Mouse (Mus musculus): ENCODE measurements around the gene Coro2a. TPM values are rescaled to one million over a fixed set of nuclear protein-coding genes. Genes with fewer than 3 reads are reported as not detected.

The Coro2a gene
- polyA plus RNA-seq, 1 experiment: 299 TPM

DNA sequence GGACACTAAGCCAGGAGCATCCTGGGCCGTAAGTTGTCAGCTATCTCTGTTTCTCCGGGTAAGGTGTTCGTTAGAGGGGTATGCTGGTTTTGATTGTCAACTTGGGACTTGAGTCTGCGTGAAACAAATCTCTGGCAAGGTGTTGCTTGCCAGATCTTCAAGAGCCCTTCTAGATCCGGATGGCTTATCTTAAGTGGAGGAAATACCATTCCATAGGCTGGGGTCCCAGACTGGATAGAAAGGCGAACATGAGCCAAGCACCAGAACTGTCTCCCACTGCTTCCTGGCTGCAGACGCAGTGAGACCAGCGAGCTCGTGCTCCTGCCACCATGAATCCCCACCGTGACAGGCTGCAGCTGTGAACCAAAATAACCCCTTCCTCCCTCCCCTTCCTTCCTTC, 80.5 kb downstream of the Coro2a start:
- TF ChIP-seq GATA1 (IDR thresholded peaks at IDR 0.05; ENCODE audit: low read length): no peak

DNA sequence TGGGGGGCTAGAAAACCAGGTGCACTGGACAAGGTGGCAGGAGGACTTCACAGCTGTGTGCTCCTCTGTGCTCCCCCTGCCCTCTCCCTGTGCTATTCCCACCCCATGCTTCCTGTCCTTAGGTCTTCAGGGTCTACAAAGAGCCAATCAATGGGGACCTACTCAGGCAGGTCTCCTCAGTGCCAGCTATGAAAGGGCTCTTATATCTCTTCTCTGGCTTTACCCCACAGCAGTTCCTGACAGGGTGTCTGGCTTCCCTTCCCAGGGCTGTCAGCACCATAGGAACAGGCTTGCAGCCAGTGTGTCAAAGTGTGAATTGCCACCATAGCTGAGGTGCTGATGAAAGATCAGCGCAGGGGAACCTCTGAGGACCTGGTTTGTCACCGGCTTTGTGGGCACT, 81.5 kb downstream of the Coro2a start:
- TF ChIP-seq GATA1 (IDR thresholded peaks at IDR 0.05; ENCODE audit: low read length): no peak

DNA sequence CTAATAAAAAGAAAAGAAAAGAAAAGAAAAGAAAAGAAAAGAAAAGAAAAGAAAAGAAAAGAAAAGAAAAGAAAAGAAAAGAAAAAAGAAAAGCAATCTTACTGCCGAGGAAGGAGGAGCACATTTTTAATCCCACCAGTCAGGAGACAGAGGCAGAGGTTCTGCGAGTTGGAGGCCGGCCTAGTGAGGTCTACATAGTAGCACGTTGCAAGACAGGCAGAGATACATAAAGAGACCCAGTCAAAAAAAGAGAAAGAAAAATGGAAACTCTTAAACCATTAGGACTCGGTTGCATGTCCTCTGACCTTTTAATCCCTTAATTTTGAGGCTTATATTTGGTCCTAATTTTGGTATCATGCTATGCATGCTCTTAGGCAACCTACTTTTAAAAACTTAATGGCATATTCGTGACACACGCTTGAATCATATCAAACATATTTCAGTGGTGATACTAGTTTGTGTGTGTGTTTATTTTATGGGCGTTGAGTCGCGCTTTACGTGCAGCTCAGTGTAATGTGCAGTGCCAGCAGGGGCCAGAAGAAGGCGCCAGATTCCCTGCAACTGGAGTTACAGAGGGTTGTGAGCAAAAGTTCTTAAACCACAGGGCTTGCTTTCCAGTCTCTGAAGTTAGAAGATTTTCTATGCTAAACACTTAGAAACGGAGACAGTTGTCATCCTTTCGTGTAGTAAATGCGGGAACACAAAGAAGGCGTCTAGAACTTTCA, 94.1 kb downstream of the Coro2a start:
- no peak for TF ChIP-seq GATA1 (IDR thresholded peaks at IDR 0.05; ENCODE audit: low read length)

DNA sequence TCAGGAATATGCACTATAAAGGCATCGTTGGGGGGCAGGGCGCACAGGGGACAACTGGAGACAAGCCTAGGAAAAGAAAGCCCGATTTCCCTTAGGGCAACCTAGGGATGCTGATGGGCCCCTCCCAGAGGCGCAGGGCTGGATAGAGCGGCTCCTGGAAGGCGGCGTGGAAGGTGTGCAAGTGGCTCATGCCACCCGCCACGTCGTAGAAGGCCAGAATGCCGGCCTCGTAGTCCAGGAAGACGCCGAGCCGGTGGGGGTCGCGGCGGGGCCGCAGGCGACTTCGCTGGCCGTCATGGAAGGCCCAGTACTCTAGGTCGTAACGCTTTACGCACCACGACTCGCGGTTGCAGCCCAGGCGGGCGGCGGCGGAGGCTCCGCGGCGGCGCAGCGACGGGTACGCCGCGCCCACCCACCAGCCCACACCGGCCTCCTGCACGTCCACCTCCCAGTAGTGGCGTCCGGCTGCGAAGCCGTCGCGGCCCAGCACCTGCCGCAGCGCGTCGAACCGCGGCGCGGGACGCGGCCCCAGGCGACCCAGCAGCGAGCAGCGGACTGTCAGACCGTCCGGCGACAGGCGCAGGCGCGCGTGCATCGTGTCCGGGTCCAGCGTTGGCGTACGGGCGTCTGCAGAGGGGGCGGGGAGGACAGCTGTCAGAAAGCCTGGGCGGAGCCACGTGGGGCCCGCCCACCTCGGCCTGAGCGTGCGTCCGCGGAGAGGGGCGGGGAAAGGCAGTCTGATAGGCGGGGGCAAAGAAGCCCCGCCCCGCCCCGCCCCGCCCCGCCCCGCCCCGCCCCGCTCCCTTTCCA, 95.0 kb downstream of the Coro2a start:
- no peak for TF ChIP-seq GATA1 (IDR thresholded peaks at IDR 0.05; ENCODE audit: low read length)

DNA sequence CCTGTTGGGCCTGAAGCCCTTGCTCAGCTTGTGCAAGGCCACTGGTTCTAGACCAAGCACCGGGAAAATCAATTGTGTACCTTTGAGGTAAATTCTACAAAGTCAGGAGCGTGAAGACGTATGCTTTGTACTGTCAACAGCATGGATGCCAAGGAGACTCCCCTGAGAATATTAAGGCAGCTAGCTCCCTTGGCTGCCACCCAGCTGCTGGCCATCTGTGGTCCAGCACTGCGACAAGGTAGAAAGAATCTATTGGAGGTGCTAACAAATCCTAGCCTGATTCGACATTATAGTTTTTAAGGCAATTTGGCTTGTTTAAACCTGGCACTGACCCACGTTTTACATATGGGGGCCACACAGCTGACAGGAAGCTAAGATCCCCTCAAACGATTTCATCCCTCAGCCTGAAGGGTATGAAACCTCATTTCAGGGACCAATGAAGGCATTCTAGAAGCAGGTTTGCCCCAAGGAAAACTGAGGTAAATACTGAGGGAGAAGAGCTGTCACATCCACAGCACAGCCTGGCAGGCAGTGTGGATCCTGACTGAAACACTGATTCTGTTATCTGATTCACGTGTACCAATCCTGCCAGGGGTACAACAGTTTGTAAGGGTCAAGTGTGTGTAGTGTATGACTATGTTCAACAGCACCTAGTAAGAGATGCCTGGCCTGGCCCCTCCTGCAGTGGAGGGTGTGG, 96.5 kb downstream of the Coro2a start:
- TF ChIP-seq GATA1 (IDR thresholded peaks at IDR 0.05; ENCODE audit: low read length): no peak

DNA sequence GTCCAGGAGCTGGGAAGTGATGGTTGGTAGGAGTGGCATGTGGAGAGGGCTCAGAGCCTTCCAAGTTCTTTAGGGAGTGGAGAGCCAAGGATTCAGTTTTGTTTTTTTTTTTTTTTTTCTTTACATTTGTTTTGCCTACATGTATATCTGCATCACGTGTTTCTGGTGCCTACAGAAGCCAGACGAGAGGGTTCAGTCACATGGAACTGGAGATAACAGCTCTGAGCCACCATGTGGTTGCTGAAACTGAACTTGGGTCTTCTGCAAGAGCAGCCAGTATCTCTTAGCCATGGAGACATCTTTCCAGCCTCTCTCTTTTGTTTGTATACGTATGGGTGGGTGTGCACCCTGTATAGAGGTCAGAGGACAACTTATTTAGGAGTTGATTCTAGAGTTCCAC, 98.1 kb downstream of the Coro2a start:
- TF ChIP-seq GATA1 (IDR thresholded peaks at IDR 0.05; ENCODE audit: low read length): peak; percentile 8

DNA sequence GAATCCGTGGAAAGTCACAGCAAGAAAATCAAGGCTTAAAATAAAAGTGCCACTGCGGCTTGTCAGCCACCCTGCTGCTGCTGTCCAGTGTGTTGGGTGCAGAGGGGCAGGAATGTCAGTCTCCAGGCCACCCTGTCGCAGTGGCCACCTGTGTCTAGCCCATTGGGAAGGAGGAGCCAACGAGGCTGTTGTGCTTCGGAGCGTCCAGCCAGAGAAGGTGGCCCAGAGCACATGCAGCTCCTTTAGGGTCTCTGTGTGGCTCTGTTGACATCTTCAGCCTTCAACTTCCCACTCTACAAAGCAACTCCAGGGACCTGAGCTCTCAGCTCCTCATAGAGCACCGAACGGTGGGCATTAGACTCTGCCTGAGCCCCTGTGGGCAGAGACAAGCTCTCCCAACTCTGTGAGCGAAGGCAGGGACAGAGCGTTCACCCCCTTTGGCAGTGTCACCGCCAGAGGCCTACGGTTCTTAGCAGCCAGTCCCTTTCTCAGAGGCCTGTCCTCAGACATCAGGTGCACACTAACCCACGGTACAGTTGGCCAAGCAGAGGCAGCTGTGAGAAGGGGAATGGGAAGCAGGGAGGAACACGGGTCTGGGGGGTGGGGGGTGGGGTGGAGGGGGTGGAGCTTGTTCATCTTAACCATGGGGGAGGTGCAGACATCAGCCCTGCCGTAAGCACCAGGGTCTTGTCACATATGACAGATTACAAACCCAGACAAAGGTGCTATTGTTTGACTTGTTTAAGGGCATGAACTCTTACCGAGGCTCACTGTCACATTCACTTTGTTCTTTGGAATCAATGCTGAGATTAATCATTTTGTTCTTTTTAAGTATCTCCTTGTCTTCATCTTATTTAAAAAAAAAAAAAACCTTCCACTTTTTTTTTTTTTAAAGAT, 99.1 kb downstream of the Coro2a start:
- TF ChIP-seq GATA1 (IDR thresholded peaks at IDR 0.05; ENCODE audit: low read length): no peak

DNA sequence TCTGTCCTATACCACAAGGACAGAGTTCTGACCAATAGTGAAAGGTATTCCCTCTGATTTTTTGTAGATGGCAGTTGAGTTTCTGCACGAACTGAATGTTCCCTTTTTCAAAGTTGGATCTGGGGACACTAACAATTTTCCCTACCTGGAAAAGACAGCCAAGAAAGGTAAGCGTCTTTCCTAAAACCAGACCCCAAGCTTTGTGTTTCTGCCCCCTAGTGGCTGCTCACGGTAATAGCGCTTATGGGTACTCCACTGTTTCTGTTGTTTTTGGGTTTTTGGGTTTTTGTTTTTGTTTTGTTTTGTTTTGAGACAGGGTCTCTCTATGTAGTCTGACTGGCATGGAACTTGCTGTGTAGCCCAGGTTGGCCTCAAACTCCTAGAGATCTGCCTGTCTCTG, 103.0 kb downstream of the Coro2a start:
- no peak for TF ChIP-seq GATA1 (IDR thresholded peaks at IDR 0.05; ENCODE audit: low read length)

DNA sequence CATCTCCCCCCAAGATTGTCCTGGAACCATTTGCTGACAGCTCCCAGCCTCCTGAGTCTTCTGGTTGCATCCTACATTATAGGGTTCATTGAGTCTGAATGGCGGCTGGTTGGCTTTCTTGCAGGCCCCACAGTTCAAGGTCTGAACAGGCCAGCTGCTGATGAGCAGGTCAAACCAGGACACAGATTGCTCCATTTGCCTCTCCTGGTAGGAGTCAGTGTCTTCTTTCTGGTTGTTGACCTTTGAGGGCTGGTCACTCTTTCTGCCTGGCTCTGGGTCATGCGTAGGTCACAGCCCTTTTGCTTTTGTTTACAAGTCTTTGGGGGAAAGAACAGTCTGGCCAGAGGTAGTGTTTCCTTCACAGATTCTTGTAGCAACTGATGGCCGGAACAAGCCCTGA, 103.5 kb downstream of the Coro2a start:
- TF ChIP-seq GATA1 (IDR thresholded peaks at IDR 0.05; ENCODE audit: low read length): no peak

DNA sequence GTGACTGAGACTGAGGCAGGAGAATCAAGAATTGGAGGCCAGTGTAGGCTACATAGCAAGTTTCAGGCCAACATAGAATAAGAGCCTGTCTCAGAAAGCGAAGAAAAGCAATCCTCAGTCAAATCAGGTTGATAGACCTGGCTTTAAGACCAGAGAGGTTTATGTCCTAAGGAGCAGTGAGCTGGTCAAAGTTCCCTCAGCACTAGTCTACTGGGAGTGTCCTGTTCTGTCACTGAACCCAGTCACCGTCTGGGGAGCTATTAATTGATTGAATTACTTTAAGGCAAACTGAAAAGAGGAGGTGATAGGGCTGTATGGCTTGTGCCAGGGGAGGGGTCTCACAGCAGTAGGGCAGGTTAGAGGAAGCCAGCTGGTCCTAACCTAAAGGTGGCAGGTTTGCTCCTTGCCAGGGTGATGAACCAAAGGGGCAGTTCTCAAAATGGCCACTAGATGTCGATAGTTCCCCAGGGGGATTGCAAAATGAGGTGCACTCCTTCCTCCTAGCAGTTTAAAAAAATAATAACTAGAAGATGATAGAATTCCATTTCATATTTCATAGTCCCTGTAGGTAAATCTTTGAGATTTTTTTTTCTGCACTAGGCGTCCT, 104.6 kb downstream of the Coro2a start:
- TF ChIP-seq GATA1 (IDR thresholded peaks at IDR 0.05; ENCODE audit: low read length): no peak

DNA sequence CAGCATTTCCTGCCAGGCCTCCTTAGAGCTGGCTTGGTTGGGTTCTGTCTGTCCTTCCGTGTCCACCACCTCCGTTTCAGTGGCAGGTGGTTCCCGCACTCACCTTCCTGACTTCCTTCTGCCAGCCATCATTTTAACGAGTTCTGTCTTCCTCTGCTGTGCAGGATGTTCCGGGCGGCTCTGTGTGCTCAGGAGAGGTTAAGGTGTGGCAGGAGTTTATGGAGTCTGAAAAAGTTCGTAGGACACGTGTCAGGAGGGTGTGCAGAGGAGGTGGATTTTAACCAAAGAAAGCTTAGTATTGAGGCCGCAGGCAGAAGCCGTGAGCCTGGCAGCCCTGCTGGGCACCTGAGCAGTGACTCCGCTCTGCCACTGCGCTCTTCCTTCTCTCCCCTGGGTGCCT, 106.5 kb downstream of the Coro2a start:
- TF ChIP-seq GATA1 (IDR thresholded peaks at IDR 0.05; ENCODE audit: low read length): no peak

DNA sequence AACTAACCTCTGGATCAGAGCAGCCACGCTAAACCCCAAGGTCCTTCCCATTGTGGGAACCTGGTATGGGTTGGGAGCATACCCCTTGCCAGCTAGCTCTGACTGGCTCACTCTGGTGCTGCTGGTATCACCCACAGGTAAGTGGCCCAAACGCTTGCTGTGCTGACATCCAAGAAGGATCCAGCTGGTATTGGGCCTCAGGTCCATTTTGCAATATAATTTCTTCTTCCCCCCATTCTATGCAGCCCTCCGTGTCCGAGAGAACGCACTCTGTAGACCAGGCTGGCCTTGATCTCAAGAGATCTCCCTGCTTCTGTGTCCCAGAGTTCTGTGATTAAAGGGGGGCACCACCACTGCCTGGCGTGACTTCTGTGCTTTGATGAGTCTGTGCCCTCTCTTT, 108.9 kb downstream of the Coro2a start:
- no peak for TF ChIP-seq GATA1 (IDR thresholded peaks at IDR 0.05; ENCODE audit: low read length)

DNA sequence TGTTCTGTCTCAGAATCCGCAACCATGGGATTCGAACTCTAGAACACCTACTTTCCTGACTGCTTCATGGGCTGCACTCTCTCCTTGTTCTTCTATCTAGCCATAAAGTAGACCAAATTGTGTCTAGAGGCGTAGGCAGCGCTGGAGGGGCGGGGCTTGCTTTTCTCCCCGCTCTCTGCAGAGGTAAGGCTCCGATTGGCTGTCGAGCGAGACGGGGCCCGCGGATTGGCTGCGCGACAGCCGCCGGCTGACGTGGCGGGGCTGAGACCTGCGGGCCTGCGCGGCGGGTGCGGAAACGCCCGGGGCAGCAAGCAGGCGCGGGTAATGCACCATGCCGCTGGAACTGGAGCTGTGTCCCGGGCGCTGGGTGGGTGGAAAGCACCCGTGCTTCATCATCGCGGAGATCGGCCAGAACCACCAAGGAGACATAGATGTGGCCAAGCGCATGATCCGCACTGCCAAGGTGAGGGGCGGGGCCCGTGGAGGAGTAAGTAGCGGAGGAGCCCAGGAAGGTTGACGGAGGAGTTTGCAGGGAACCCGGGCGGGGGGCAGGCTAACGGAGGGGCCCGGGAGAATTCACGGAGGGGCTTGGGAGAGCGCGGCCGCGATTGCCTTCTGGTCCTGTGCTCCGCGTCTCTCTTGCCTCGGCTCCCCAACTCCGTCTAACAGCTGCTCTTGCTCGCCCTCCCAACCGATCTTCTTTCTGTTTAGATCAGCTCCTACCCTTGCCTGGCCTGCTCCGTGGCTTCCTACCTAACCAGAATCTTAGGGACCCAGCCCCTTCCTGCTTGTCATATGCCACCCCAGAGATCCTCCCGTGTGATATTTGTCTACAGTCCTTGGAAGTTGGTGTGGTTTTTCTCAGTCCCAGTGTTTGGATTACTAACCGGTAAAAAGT, 112.7 kb downstream of the Coro2a start, which contains the start of gene Nans:
Gene Nans, plus strand, starts transcription at position 221 of the 898 bp plus-strand sequence.
- no peak for TF ChIP-seq GATA1 (IDR thresholded peaks at IDR 0.05; ENCODE audit: low read length)

DNA sequence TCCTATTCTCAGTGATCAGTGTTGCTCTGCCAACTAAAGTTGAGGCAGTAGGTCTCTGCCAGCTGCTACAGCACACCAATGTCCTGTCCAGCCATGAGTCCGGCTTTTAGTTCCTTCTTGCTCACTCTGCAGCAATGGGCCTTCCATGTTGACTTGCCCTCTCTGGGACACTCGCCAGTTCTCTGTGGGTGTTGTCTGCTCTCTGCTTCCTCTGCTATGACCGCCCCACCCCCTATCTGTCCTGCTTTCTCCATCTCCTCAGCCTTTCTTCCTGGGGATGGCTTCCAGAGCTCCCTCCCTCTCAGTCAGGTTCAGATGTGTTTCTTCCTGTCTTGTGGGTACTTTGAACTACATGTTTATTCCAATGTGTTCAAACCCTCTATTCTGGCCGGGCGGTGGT, 114.7 kb downstream of the Coro2a start:
- TF ChIP-seq GATA1 (IDR thresholded peaks at IDR 0.05; ENCODE audit: low read length): no peak

Other genes starting within 250 kb of the Coro2a start
- gene Trmo, start 212.8 kb downstream of the Coro2a start, polyA plus RNA-seq (2012): 2.4 and 4.3 TPM in 2 replicates
- gene Hemgn, start 188.7 kb downstream of the Coro2a start, polyA plus RNA-seq (2012): 6.7 and 8.3 TPM in 2 replicates
- gene Anp32b, start 151.3 kb downstream of the Coro2a start, polyA plus RNA-seq (2012): 1,030 and 1,299 TPM in 2 replicates
- 59.6 and 64.9 TPM in 2 replicates for gene Nans, start 113.0 kb downstream of the Coro2a start, polyA plus RNA-seq (2012)
- gene Trim14, start 66.1 kb downstream of the Coro2a start, polyA plus RNA-seq (2012): 14.9 and 17.9 TPM in 2 replicates
- not detected in 2 replicates for gene Tbc1d2, start 48.0 kb upstream of the Coro2a start, polyA plus RNA-seq (2012)

Data from G1E-ER4 (cell line).